Mouse (Mus musculus) embryonic facial prominence, embryonic 15.5 days (tissue): ENCODE measurements around the gene Gramd2. TPM values are rescaled to one million over a fixed set of nuclear protein-coding genes. Genes with fewer than 3 reads are reported as not detected.

Source experiments
- ATAC-seq: fragments of 200-750 bp; cut with Nextera tagmentation; 2 replicates; pipeline ENCODE4 v1.8.0; 2017; ENCODE audit warnings: low read depth, moderate TSS enrichment; ENCODE audit not compliant: insufficient number of reproducible peaks, low FRiP score, low TSS enrichment
- H3K27ac ChIP-seq: fragments of 300-500 bp; sonication (generic); replicated peaks from 2 replicates; pipeline ENCODE4 v1.5.1; 2015; ENCODE audit warnings: mild to moderate bottlenecking, inconsistent platforms
- H3K27me3 ChIP-seq: fragments of 300-500 bp; sonication (generic); 2 replicates; pipeline ENCODE4 v1.6.1; 2015; ENCODE audit warnings: inconsistent platforms
- H3K36me3 ChIP-seq: fragments of 300-500 bp; sonication (generic); 2 replicates; pipeline ENCODE4 v1.6.1; 2015; ENCODE audit warnings: mild to moderate bottlenecking, inconsistent platforms
- H3K4me1 ChIP-seq: fragments of 300-500 bp; sonication (generic); 2 replicates; pipeline ENCODE4 v1.6.1; 2015; ENCODE audit warnings: inconsistent platforms
- H3K4me2 ChIP-seq: fragments of 300-500 bp; sonication (generic); replicated peaks from 2 replicates; pipeline ENCODE4 v1.6.1; 2015; ENCODE audit warnings: mild to moderate bottlenecking, inconsistent platforms
- H3K4me3 ChIP-seq: fragments of 300-500 bp; sonication (generic); replicated peaks from 2 replicates; pipeline ENCODE4 v1.5.1; 2015; ENCODE audit warnings: mild to moderate bottlenecking, inconsistent platforms
- H3K9ac ChIP-seq: fragments of 300-500 bp; sonication (generic); 2 replicates; pipeline ENCODE4 v1.6.1; 2015; ENCODE audit warnings: inconsistent platforms
- H3K9me3 ChIP-seq: fragments of 300-500 bp; sonication (generic); replicated peaks from 2 replicates; pipeline ENCODE4 v1.6.1; 2016; ENCODE audit warnings: inconsistent platforms
- WGBS: fragments of 180-500 bp; shearing (Covaris S2); methylation state at CpG from one replicate; pipeline ENCODE4 v1.1.7; 2015; 5-methylcytosine and 5-hydroxymethylcytosine counted together
- polyA plus RNA-seq: library from polyadenylated mRNA; unstranded; fragments of >200 nt; fragmentation: Nextera tagmentation; extraction: Ambion mirVana; gene quantifications from 2 replicates; pipeline ENCODE4 v1.2.1, GENCODE M21; 2015

Gene Gramd2
- polyA plus RNA-seq, 1 experiment from 2014 or later, result 7.6 TPM

- WGBS, result 75% methylated on average over 10 of the region's 10 CpGs
- Histone ChIP-seq H3K9ac (no peak overlapping the region), H3K9me3 (no peaks in the 10 kb centered on the region), H3K27ac (no peak overlapping the region), H3K4me2 (no peak overlapping the region), H3K4me3 (no peak overlapping the region), H3K36me3 (no peaks in the 10 kb centered on the region), H3K4me1 (peaks cover 16% of the 10 kb centered on the region), H3K27me3 (no peaks in the 10 kb centered on the region)
- ATAC-seq, result no peak
Observed at GRCm38 (mm10) chr9:59725515-59725914, 45.6 kb downstream of the Gramd2 start.

GRCm38 (mm10) chr9:59727569-59728286 is 47.8 kb downstream of the Gramd2 start:
- Histone ChIP-seq H3K36me3 (no peaks in the 10 kb centered on the region), H3K9me3 (no peaks in the 10 kb centered on the region), H3K4me3 (no peak overlapping the region), H3K4me1 (peaks cover 17% of the 10 kb centered on the region), H3K27me3 (no peaks in the 10 kb centered on the region), H3K27ac (no peak overlapping the region), H3K4me2 (no peak overlapping the region), H3K9ac (no peak overlapping the region)
- WGBS, result 77% methylated on average over 11 of the region's 11 CpGs
- ATAC-seq, result no peak

- Histone ChIP-seq H3K4me1 (peaks cover 8% of the 10 kb centered on the region; the same call in 1 of the 2 replicates), H3K27me3 (no peaks in the 10 kb centered on the region), H3K27ac (no peak overlapping the region), H3K4me2 (no peak overlapping the region), H3K9ac (no peak overlapping the region), H3K4me3 (no peak overlapping the region), H3K9me3 (no peaks in the 10 kb centered on the region), H3K36me3 (no peaks in the 10 kb centered on the region)
- ATAC-seq, result no peak
- 82% methylated on average over 5 of the region's 5 CpGs for WGBS
Observed at GRCm38 (mm10) chr9:59731136-59731535, 51.2 kb downstream of the Gramd2 start.

- 45% methylated on average over 6 of the region's 6 CpGs for WGBS
- Histone ChIP-seq H3K4me3 (no peak overlapping the region), H3K27ac (peak overlapping the region; percentile 34; the same call in 1 of the 2 replicates), H3K4me2 (no peak overlapping the region), H3K27me3 (no peaks in the 10 kb centered on the region), H3K4me1 (peaks cover 8% of the 10 kb centered on the region; the same call in 1 of the 2 replicates), H3K9ac (no peak overlapping the region), H3K9me3 (no peaks in the 10 kb centered on the region), H3K36me3 (no peaks in the 10 kb centered on the region)
- no peak for ATAC-seq
Observed at GRCm38 (mm10) chr9:59733075-59733474, 53.1 kb downstream of the Gramd2 start.

GRCm38 (mm10) chr9:59735394-59735793 is 55.5 kb downstream of the Gramd2 start:
- Histone ChIP-seq H3K27me3 (no peaks in the 10 kb centered on the region), H3K9me3 (no peaks in the 10 kb centered on the region), H3K27ac (no peak overlapping the region), H3K36me3 (no peaks in the 10 kb centered on the region), H3K4me3 (no peak overlapping the region), H3K4me1 (peaks cover 8% of the 10 kb centered on the region; the same call in 1 of the 2 replicates), H3K4me2 (no peak overlapping the region), H3K9ac (no peak overlapping the region)
- WGBS, result 54% methylated on average over 4 of the region's 4 CpGs
- no peak for ATAC-seq

GRCm38 (mm10) chr9:59740593-59740992 is 60.6 kb downstream of the Gramd2 start:
- H3K9ac ChIP-seq, result no peak overlapping the region
- H3K27ac ChIP-seq, result no peak overlapping the region
- no peaks in the 10 kb centered on the region for H3K36me3 ChIP-seq
- no peak overlapping the region for H3K4me2 ChIP-seq
- no peaks in the 10 kb centered on the region for H3K27me3 ChIP-seq
- 88% methylated on average over 2 of the region's 2 CpGs for WGBS
- H3K4me1 ChIP-seq, result no peaks in the 10 kb centered on the region; the same call in 1 of the 2 replicates
- ATAC-seq, result no peak
- H3K9me3 ChIP-seq, result no peaks in the 10 kb centered on the region
- no peak overlapping the region for H3K4me3 ChIP-seq

GRCm38 (mm10) chr9:59743903-59744302 is 64.0 kb downstream of the Gramd2 start:
- H3K4me2 ChIP-seq, result no peak overlapping the region

GRCm38 (mm10) chr9:59748387-59748786 is 68.4 kb downstream of the Gramd2 start:
- H3K9me3 ChIP-seq, result no peaks in the 10 kb centered on the region
- WGBS, result 89% methylated on average over 2 of the region's 2 CpGs
- H3K27ac ChIP-seq, result no peak overlapping the region
- H3K36me3 ChIP-seq, result no peaks in the 10 kb centered on the region
- peaks cover 11% of the 10 kb centered on the region for H3K4me1 ChIP-seq
- H3K4me2 ChIP-seq, result no peak overlapping the region
- ATAC-seq, result no peak
- no peaks in the 10 kb centered on the region for H3K27me3 ChIP-seq
- H3K4me3 ChIP-seq, result no peak overlapping the region
- no peak overlapping the region for H3K9ac ChIP-seq

More at GRCm38 (mm10) chr9:59743903-59744302, 64.0 kb downstream of the Gramd2 start:
- 90% methylated on average over 3 of the region's 3 CpGs for WGBS
- Histone ChIP-seq H3K27ac (no peak overlapping the region), H3K4me3 (no peak overlapping the region), H3K9me3 (no peaks in the 10 kb centered on the region), H3K4me1 (no peaks in the 10 kb centered on the region), H3K36me3 (no peaks in the 10 kb centered on the region), H3K9ac (no peak overlapping the region), H3K27me3 (no peaks in the 10 kb centered on the region)
- ATAC-seq, result no peak

GRCm38 (mm10) chr9:59748969-59749368 is 69.0 kb downstream of the Gramd2 start:
- Histone ChIP-seq H3K4me3 (no peak overlapping the region), H3K4me1 (peaks cover 11% of the 10 kb centered on the region), H3K9me3 (no peaks in the 10 kb centered on the region), H3K4me2 (no peak overlapping the region), H3K27ac (peak overlapping the region; percentile 28; the same call in 1 of the 2 replicates), H3K36me3 (no peaks in the 10 kb centered on the region), H3K27me3 (no peaks in the 10 kb centered on the region), H3K9ac (no peak overlapping the region)
- no peak for ATAC-seq
- WGBS, result 79% methylated on average over 11 of the region's 11 CpGs

- ATAC-seq, result no peak
- H3K4me2 ChIP-seq, result peak overlapping the region; percentile 63
- peak overlapping the region; percentile 96 for H3K27ac ChIP-seq
- H3K27me3 ChIP-seq, result no peaks in the 10 kb centered on the region
- H3K4me1 ChIP-seq, result peaks cover 11% of the 10 kb centered on the region
- peak overlapping the region; percentile 41 for H3K9ac ChIP-seq
- WGBS, result 27% methylated on average over 12 of the region's 12 CpGs
- no peaks in the 10 kb centered on the region for H3K9me3 ChIP-seq
- H3K36me3 ChIP-seq, result no peaks in the 10 kb centered on the region
- peak overlapping the region; percentile 91 for H3K4me3 ChIP-seq
Observed at GRCm38 (mm10) chr9:59749581-59750265, 69.8 kb downstream of the Gramd2 start.

GRCm38 (mm10) chr9:59750267-59751065 is 70.5 kb downstream of the Gramd2 start, which contains the start of the genes Senp8 and Myo9a:
TSS of gene Senp8 (minus strand) at chr9:59750710.
TSS of gene Myo9a (plus strand) at chr9:59750896.
- peaks cover 11% of the 10 kb centered on the region for H3K4me1 ChIP-seq
- H3K27ac ChIP-seq, result peak within 1 kb of the TSS; percentile 96
- no peaks in the 10 kb centered on the region for H3K9me3 ChIP-seq
- peak within 1 kb of the TSS; percentile 63 for H3K4me2 ChIP-seq
- no peaks in the 10 kb centered on the region for H3K36me3 ChIP-seq
- ATAC-seq, result peak; percentile 98
- H3K4me3 ChIP-seq, result peak within 1 kb of the TSS; percentile 91
- no peaks in the 10 kb centered on the region for H3K27me3 ChIP-seq
- WGBS, result under 1% methylated on average over 59 of the region's 59 CpGs
- H3K9ac ChIP-seq, result peak within 1 kb of the TSS; percentile 70
